Mouse (Mus musculus) bone marrow, adult 2 months (tissue): Measurements from ENCODE around the gene Lrrc28.

Experiments
- CTCF ChIP-seq: fragments of 200-500 bp; IDR thresholded peaks from 2 replicates; pipeline ENCODE4 v1.5.1; 2011; ENCODE audit warnings: low read length, control low read depth; ENCODE audit not compliant: control insufficient read depth, insufficient read depth
- POLR2A ChIP-seq: fragments of 200-500 bp; IDR thresholded peaks from 2 replicates; pipeline ENCODE4 v1.6.1; 2011; ENCODE audit warnings: low read depth, mild to moderate bottlenecking, control low read depth, low read length, borderline replicate concordance; ENCODE audit not compliant: control insufficient read depth

DNA sequence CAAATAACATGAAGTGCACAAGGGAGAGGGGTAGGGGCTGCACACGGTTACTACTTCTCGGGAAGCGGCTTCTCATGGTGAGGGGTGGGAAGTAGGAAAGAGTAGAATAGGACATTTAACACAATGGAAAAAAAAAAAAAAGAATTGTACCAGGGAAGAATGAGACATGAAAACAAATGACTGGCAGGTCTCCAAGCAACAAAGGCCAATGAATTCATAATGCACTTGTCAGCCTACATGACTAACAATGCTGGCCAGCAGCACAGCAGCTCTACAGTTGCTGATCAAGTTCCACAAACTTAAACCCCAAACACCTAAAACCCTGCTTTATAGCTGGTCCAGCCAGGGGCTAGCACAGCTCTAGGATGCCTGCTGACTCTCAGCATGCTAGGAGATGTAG is 6.1 kb downstream of the Lrrc28 start:
- TF ChIP-seq POLR2A (no peak), CTCF (no peak)
